Mouse (Mus musculus) megakaryocyte progenitor cell, adult 5-6 weeks (primary cell): ENCODE data around the gene 4930432M17Rik. TPM values are rescaled to one million over a fixed set of nuclear protein-coding genes. Genes with fewer than 3 reads are reported as not detected.

ENCODE experiments used
- ATAC-seq: replicated peaks from 2 replicates; pipeline ENCODE4 v1.8.0; 2016; ENCODE audit warnings: mild to moderate bottlenecking, moderate TSS enrichment, inconsistent platforms; ENCODE audit not compliant: poor library complexity
- total RNA-seq, 2 experiments: library from RNA; stranded (forward) in 1 of 2; stranded (reverse) in 1 of 2; fragments of 157-497, 149-512 nt in 1 of 2; fragments of 200-1000 nt in 1 of 2; gene quantifications; 2 replicates each; pipeline versions ENCODE4 v1.2.3 to v1.2.4; 2015 to 2017

4930432M17Rik gene
- not detected in 2 replicates for total RNA-seq (2015)
- not detected in 2 replicates for total RNA-seq (2017)

DNA sequence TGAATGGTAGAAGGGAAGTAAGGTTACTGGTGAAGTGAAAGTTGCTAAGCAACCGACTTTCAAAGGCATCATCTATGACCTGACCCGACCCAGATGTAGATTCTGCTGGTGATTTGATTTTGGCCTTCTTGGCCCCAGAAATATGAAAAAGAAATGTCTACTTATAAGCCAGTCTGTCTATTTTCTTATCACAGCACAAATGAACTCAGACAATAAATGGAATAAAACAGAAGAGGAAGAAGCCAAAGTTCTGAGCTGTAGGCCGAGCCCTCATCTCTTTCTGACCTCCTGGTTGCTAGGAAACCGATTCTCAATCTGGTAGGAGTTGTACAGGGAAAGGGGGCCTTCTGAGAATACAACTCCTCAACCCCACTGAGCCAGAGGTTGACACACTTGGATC lies at the start of gene 4930432M17Rik:
Gene 4930432M17Rik, plus strand, starts transcription at position 301 of the 400 bp plus-strand sequence.
- ATAC-seq, result no peak

DNA sequence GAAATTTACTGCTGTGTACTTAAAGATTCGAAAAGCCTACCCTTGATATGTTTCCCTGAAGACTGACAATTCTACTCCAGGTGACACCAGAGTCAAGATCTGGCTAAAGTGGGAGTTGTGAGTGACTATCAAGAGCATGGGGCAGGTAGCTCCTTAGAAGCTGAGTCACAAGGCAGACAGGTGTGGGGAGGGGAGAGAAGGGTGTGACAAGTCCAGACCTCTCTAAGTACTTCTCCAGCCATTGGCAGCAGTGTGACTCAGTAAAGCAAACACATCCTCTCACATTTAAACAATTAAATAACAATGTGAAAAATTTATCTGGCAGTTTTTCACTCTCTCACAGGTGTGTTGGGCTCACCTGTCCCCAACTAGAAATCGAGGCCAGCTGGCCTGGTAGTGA lies 44.9 kb upstream of the 4930432M17Rik start:
- no peak for ATAC-seq

DNA sequence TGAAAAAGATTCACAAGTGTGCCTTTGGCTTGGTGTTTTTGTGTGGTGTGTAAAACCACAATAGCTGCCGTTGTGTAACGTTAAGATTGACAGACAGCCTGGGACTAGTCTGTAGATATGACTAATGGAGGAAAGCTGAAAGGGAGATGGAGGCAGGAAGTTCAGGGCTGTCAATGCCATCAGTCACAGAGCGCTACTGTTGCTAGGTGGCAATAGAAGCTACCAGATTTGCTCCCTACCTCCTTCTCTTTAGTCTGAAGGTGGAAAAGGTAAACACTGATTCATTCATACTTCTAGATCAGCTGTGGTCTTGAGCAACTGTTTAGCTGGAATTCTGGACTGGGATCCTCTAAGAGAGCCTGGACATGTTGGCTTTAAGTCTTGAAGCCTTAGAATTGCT lies 44.3 kb upstream of the 4930432M17Rik start:
- ATAC-seq, result peak; percentile 60

DNA sequence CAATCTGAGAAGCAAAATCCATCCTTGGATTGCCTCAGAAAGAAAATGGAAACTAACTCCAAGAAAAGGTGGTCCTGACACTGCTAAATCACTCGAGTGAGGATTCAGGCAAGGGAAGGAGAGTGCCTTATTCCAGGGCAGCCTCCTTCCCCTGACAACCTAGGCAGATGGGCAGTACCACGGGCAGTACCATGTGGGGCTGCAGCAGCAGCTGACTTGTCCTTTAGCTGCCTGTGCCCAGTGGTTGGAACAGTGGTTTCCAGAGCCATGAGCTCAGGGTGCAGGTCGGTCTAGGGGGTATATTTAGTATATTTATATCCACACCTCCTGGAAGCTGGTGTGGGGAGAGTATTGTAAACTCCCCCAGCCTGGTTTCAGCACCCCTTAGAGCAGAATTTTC lies 42.3 kb upstream of the 4930432M17Rik start:
- no peak for ATAC-seq

- ATAC-seq, result peak; percentile 89
Observed at GRCm38 (mm10) chr3:121630626-121631025, 39.9 kb upstream of the 4930432M17Rik start.

DNA sequence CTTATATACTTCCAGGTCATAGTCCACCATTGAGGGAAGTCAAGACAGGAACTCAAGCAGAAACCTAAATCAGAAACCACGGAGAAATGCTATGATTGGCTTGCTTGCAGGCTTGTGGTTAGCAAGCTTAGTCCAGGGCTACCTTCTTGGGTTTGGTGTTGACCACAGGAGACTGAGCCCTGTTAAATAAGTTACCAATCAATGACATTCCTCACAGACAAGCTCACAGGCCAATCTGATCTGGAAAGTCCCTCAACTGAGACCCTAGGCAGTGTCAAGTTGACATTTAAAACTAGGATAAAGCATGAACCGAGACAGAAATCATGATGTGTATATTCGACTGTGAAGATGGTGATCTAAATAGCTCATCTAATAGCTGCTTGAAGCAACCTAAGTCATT lies 35.6 kb upstream of the 4930432M17Rik start:
- no peak for ATAC-seq

- ATAC-seq, result no peak
Observed at GRCm38 (mm10) chr3:121635505-121635904, 35.1 kb upstream of the 4930432M17Rik start.

DNA sequence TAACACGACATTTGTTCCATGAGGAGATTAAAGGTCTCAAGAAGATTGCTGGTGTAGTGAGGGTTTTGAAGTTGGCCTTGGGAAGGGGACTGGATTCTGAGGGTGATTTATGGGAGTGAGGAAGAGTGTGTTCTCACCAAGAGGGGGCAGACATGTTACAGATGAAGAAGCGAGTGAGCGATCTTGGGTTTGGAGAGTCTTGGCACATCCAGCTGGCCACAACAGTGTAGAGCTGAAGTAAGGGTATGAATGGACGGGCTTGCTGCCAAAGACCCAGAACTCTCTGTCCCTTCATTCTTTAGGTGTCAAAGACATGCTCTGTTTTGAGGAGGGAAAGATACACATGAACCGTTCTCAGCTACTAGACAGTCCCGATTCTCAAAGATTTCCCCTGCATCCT lies 34.2 kb upstream of the 4930432M17Rik start:
- ATAC-seq, result peak; percentile 73

- ATAC-seq, result peak; percentile 60
Observed at GRCm38 (mm10) chr3:121636748-121637147, 33.8 kb upstream of the 4930432M17Rik start.

DNA sequence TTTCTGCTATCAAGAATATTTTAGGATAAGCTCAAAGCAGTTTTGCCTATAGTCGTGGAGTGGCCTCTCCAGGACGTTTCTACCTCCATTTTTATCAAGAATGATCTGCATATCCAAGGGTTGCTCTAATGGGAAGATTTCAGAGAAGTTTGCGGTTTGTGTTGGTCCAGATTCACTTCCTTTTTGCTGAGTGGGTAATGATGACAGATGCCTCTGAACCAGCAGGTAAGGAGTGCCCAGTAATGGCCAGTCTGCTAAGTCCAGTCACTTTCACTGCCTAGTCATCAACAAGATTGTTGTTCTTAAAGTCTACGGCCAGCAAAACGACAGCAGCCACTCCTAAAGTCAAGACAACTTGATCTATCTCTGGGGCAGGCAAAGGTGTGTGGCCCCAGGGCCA lies 32.8 kb upstream of the 4930432M17Rik start:
- peak; percentile 70 for ATAC-seq

DNA sequence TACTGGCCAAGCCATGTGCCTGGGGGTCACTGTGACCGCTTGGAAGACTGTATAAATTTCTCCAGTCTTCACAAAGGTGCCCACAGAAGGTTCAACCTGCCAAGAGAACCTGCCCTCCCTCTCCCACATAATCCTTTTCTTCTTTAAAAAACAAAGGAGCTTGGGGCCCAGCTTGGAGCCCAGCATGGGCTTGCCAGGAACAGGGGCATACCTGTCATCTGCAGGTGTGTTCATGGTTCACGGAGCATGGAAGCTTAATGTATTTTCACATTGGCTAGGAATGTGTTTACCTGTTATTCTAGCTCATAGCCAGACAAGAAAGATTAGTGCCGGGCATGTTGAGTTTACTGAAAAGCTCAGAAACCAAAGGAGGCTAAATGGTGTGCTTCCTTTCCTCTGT lies 32.3 kb upstream of the 4930432M17Rik start:
- ATAC-seq, result no peak

DNA sequence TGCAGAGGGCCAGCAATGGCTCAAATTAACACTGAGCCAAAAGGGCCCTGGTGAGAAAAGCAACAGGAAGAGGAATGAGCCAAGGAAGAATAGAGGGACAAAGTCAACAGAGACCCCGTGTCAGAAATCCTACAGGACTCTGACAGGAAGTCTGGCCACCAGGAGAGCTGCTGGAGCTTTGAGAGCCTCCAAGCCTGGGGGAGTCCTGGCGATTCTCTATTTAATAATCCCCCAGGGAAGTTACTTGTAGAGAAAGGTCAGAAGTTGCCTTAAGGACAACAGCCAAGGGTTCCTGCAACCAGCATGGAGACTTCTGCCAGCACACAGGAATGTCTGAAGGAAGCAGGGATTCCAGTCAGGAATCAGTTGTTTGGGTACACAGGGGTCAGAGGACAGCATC lies 30.0 kb upstream of the 4930432M17Rik start:
- no peak for ATAC-seq

DNA sequence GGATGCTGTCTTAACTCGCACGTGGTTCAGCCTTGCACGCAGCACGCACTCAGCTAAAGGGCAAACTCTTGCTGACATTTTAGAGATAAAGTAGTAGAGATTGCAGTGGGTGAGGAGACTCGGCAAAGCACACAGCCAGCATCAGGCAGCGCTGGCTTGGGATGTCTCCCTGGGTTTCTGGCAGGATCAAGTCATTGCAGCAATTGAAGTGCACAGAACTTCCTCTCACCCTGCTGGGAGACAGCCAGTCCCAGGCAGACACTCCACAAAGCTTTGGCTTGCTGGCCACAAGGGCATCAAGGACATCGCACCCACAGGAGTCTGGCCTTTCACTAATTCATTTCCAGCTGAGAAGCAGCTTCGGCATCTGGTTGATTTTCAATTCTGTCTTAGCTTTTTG lies 27.3 kb upstream of the 4930432M17Rik start:
- ATAC-seq, result no peak

GRCm38 (mm10) chr3:121645447-121645846 lies 25.1 kb upstream of the 4930432M17Rik start:
- ATAC-seq, result no peak

- ATAC-seq, result no peak
Observed at GRCm38 (mm10) chr3:121646364-121647048, 24.1 kb upstream of the 4930432M17Rik start.

DNA sequence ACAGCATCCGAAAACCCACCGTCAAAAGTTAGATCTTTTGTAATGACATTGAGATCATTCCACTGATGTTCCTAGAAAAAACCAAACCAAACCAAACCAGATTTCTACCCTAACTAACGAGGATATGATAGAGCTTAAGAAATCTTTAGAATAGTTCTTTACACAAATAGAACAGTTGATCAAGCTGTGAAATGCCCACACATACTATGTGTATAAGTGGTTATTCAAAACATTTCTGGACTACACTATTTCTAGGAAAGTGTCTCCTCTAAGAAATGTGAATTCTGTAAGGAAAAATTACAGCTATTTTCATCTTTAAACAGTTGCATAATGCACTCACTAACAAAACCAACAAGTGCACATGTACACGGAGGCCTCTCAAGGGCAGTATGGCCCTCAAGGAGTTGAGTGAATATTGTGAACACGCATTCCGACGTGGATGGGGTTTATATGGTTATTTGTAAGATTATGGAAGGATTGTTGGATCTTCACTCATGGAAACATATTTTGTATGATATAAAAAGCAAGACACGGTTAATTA lies 22.3 kb upstream of the 4930432M17Rik start:
- no peak for ATAC-seq

DNA sequence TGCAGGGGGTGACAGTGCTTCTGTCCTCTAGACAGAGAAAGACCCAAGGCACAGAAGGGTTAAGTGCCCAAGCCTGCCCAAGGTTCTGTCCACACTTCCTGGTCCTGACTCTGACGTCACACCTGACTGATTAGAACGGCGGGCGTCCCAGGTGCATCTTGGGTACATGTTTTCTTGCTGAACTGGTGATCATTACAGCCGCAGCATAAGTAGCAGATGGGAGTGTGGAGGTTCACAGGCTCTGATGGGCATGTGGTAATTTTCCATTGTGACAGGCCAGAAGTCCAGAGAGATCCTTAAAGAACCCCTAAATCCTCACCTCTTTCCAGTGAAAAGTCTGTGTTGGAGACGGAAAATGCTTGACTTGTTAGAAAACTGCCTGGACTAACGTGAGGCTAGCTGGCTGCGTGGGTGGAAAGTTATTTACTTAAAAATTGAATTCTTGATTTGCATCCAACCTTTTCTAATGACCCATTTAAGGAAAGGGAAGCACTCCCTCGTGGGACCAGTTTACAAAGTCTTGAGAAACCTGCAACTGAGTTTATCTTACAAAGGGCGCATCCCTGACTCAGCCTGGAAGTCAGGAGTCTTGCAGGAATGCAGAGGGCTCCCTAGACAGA lies 20.4 kb upstream of the 4930432M17Rik start:
- ATAC-seq, result 0 out of 2 replicates have a peak, but pooled peaks have one; percentile 26

DNA sequence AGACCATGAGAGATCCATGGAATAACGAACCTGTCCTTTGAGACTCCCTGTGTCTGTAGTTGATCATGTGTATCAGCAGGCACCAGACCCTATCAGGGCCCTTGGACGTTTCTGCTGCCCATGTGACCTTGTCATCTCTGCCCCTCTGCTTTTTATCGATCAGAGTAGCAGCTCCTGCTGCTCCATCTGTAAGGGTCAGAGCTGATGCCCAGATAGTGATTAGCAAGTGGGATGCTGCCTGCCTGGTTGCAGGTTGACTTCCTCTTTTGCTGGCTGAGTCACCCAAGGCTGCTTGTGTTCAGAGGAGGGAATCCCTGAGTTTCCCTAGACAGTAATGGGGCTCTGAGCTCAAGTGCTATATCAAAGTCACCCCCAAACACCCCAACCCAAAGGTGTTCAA lies 18.9 kb upstream of the 4930432M17Rik start:
- ATAC-seq, result peak; percentile 73

DNA sequence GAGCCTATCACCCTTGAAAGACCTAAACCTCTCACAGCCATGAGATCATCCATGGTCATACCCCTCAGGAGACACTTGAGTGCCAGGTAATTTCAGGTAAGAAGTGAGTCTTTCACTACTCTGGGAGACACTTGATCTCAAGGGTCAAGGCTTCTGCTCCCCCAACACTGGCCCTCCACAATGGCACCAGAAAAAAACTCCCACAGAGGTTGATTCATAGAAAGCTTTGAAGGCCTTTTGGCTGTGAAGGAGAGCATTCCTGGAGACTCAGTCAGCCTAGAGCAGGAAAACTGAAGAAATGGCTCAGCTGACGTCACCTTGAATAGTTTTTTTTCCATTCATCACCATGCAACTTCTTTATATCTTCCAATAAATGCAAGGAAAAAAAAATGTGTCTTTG lies 18.4 kb upstream of the 4930432M17Rik start:
- ATAC-seq, result no peak

DNA sequence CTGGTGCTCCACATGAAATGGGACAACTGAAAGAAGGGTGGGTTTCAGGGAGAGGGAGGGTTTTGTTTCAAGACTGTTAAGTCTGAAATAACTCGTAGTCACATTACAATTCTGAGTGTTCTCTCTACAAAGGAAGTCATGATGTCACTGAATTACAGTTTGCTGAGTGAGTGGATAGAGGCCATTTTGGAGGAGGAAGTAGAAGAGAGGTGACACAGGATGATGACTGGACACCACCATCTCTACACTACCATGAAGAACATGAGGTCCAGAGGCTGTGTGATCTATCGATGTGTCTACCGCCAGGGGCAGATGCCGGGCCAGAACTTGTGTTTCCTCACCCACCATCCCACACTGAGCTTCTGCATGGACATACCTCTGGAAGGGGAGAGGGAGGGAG lies 13.6 kb upstream of the 4930432M17Rik start:
- no peak for ATAC-seq

- no peak for ATAC-seq
Observed at GRCm38 (mm10) chr3:121662705-121663469, 7.7 kb upstream of the 4930432M17Rik start.

DNA sequence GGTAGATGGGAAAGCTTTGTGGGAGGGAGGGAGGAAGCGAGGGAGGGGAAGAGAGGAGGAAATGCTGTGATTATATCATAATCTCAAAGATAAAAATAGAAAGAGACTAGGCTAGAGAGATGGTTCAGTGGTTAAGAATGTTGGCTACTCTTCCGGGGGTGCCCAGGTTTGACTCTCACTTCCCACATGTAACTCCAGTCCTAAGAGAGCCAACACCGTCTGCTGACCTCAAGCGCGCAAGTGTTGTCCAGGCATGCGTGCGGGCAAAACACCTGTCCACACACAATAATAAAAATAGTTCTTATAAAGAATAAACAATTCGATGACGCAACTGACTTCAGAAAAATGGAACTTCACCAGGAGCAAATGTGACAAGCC lies 7.1 kb upstream of the 4930432M17Rik start:
- no peak for ATAC-seq
